Mouse (Mus musculus): ENCODE data around the gene St6galnac3.

- TF ChIP-seq POLR2A (IDR thresholded peaks at IDR 0.05; ENCODE audit: borderline replicate concordance, extremely low read depth, insufficient read depth, insufficient read length, poor library complexity, severe bottlenecking) (no peak), CTCF (IDR thresholded peaks at IDR 0.05; ENCODE audit: borderline replicate concordance, extremely low read depth, insufficient read depth, insufficient read length) (no peak)
Measured at GRCm38 (mm10) chr3:153383656-153384055, 341.3 kb downstream of the St6galnac3 start.
